Mouse (Mus musculus) cortical plate, adult 2 months (tissue): ENCODE measurements at regions not wholly inside any gene's neighbourhood (a gene's known extent, or its start where the extent isn't known, plus 50 kb on each side); places are given as distances from the start of the nearest gene placed in this dataset.

Experiments
- CTCF ChIP-seq: fragments of 200-500 bp; IDR thresholded peaks from 2 replicates; pipeline ENCODE4 v1.5.1; 2011; ENCODE audit warnings: mild to moderate bottlenecking, control low read depth, low read length; ENCODE audit not compliant: insufficient read depth; ENCODE audit errors: extremely low read depth
- POLR2A ChIP-seq: fragments of 200-500 bp; IDR thresholded peaks from 2 replicates; pipeline ENCODE4 v1.6.1; 2011; ENCODE audit warnings: mild to moderate bottlenecking, low read length, control low read depth; ENCODE audit not compliant: insufficient read depth; ENCODE audit errors: extremely low read depth

DNA sequence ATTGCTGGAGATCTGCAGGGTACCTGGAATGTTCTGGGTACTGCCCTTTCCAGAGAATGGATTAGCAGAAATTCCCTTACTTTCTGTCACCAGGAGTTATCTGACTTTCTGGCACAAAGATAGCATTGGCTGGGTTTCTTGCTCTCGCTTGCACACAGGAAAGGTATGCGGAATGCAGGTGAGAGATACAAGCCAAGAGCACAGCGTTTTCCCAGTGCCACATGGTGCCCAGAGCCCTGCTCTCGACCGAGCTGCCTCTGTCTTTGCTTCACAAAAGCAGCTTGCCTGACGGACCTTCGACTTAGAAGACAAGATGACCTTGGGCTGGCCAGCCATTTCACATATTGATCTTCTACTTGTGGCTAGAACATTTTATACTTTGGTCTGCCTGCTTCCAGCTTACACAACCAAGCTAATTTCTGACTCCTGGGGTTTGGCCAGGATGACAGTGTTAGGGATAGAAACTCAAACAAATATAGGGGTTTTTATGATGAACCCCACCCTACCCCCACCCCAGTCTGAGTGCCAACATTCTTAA lies 587.6 kb downstream of the Zfp706 start:
- TF ChIP-seq CTCF = no peak
- no peak for TF ChIP-seq POLR2A
